Mouse (Mus musculus): ENCODE measurements around the gene Tifab.

The Tifab gene

DNA sequence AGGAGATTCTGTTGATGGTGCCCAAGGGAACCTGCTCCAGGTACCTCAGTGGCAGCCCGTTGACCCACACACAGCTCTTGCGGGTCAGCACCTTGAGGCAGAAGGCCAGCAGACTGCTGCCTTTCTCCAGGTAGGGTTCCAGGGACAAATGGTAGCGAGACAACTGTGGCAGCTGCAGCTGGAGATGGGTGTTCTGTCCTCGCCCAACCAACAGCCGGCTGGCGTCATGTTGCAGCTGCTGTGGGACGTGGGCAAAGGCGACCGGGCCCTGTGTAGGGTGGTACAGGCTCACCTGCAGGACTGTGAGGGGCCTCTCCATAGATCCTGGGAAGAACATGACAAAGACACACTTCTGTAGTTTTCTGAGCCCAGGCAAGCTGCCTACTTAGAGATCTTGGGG is 2.4 kb downstream of the Tifab start:
- no peak for DNase-seq (ENCODE audit: low spot score in 2 of 2)

DNA sequence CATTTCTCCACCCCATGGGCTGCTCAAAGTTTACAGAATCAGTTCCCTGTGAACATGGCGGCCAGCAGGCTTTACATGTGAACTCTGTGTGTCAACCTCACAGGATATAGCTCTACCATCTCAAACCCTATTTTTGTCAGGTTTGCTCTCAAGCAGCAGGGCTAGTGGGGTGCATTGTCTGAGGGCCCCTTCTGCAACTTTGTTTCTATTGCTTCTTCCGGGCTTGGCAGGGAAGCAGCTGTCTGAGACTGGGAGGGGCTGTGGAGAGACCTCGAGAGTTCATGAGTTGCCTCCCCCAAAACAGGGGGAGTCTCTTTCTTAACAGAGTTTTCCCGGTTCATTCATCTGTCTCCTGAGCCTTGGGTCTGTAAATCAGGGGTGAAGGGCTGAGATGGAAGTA is 2.8 kb downstream of the Tifab start:
- DNase-seq (ENCODE audit: low spot score in 2 of 2), result no peak

DNA sequence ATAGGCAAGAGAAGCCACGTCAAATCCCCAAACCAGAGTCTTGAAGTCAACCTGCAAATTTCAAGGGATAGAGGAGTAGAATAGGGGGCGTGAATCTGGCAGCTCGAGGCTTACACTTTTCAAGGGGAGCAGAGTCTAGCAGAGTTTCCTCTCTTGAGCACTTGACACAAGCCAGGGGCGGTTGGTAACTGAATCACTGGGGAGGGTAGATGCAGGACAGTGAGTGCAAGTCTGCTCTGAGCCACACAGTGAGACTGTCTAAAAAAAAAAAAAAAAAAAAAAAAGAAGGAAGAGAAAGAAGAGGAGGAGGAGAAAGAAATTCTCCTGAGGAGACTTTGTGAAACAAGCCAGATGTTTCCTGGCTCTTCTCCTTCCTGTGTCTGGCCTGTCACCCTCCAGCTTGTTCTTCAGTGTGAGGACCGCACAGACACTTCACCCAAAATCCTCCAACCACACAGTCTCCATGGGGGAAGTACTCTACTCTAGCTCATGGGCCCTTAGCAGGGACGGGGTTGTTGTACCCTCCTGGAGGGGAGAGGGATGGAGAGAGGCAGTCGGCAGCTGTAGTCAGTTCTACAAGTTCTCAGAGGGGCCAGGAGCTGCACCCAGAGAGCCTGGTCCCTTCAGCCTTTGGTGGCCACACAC is 5.7 kb downstream of the Tifab start:
- DNase-seq (ENCODE audit: low spot score in 2 of 2), result peak; percentile 35 to 56

DNA sequence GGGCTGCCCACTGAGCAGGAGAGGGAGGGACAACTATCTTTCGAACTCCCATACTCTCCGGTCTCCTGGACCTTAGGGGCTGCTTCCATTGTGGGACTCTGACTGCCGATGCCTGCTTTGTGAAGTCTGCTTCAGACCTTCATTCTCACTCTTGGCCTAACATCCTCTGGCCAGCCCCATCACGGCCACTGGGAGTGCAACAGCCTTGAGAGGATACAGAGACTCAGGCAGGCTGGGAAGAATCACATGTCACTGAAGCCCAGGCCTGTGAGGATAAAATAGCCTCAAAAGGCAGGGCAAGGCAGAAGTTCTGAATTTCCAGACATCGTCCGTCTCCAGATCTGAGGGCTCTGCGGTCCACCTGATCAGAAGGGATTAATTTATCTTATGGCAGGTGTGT is 6.6 kb downstream of the Tifab start:
- no peak for DNase-seq (ENCODE audit: low spot score in 2 of 2)

DNA sequence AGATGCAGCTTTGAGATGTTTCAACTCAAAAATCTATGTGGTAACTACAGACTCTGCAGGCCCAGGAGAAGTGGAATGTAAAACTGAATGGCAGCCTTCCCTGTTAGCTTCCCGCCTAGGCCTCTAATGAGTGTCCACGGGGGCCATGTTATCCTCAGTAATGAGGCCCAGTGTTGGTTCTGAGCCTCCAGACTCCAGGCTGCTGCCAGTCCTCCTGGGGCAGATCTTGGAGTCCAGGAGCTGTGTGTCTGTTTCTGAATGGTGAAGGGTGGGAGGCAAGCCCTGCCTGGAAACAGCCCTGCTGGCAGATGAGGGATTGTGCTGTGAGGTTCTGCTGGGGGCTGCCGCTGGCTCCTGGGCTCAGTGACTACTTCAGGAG is 10.3 kb downstream of the Tifab start:
- DNase-seq (ENCODE audit: low spot score in 2 of 2), result no peak

DNA sequence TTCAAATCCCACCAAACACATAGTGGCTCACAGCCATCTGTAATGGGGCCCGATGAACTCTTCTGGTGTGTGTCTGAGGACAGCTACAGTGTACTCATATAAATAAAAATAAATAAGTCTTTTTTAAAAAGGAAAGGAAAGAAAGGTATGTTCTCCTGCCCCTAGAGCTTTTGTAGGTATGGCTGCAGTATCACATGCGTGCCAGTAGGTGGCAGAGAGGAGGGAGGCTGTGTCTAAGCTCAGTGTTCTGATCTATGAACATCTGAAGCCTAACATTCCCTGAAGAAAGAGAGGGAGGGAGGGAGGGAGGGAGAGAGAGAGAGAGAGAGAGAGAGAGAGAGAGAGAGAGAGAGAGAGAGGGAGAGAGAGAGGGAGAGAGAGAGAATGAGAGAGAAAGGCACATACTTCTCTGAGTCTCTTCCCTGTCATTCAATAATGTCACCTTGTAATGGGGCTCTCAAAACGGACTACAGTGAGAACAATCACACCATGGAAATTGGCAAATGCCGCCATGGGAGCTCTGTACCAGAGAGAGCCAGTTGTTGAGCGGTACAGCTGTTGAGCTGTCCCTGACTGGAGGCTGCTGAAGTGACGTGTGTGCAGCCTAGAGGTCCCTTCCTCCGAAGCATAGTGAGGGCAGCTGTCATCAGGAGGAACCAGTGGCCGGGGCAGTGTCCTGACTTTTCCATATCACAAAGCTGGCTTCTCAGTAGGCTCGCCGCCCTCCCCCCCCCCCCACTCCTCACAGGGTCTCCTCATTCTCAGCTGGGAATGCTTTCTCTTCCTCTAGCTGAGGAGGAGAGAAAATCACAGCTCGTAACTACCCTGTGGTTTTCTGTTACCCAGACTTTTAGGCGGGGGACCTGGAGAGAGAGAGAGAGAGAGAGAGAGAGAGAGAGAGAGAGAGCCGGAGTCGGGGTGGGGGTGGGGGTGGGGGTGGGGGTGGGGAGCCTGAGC is 11.0 kb downstream of the Tifab start:
- DNase-seq (ENCODE audit: low spot score in 2 of 2), result no peak

DNA sequence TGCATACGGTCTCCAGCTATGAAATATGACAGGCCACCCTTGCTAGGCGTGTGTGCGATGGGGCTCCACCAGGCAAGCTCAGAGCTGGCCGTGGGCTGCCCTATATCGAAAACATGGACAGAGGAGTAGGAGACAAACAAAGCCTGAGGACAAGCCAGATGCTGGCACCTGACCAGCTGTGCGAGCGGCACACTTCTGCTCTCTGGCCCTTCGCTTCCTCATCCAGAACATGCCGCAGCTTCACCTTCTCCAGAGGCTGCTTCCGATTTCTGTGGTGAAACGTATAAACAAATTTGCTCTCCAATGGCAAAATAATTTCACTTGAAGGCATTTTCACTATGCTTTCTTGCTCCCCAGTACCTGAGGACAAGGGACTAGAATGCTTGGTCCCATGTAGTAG is 13.1 kb downstream of the Tifab start:
- no peak for DNase-seq (ENCODE audit: low spot score in 2 of 2)

DNA sequence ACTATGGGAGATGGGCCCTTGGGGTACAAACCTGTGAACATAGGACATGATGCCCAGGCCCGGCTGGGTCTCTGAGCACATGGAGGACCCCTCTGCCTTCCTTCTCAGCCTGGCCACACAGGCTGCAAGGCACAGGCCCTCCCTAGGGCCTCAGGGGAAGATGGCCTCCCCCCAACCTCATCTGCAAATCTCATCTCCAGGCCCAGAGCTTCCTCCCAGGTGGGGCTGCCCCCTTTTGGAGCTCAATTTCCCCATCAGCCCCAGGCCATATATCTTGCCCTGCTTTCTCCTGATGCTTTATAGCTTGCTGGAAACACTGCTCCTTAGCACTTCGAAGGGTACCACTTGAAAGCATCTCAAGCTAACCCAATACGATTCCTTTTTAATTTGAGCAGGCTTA is 14.3 kb downstream of the Tifab start:
- DNase-seq (ENCODE audit: low spot score in 2 of 2), result no peak

DNA sequence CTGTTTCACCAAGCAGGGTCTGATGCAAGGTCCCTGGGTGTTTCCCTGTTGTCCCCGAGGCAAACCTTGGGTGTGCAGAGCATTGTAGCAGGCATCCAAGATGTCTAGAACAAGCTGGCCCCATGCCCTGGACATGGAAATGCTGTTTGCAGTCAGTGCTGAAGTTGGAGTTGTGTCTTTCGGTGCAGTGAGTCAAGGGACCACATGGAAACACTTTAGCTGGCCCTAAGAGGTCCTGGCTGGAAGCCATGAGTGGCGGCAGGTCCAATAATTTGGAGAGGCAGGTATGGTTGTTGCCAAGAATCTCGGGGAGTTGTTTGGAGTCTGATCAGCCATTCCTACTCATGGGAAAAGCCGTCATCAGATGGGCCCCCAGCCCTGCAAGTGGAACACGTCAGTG is 14.9 kb downstream of the Tifab start:
- DNase-seq (ENCODE audit: low spot score in 2 of 2), result peak; percentile 64 to 68

DNA sequence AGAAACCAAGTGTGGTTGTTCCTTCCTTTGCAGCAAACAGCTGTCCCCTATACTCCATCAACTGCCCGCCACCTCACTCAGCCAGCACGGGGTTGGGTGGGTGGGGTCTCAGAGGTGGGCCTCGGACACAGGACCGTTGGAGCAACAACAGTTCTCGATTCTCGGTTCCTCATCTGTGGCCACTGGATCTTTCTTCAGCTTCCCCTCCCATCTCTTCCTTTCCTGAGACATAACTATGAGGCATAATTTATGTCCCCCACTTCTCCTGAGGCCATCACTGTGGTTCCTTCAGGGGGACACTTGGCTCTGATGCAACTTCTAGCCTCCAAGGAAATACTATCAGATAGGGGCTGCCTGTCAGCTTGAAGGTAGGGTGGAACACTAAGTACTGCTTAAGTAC is 15.8 kb downstream of the Tifab start:
- DNase-seq (ENCODE audit: low spot score in 2 of 2), result no peak

DNA sequence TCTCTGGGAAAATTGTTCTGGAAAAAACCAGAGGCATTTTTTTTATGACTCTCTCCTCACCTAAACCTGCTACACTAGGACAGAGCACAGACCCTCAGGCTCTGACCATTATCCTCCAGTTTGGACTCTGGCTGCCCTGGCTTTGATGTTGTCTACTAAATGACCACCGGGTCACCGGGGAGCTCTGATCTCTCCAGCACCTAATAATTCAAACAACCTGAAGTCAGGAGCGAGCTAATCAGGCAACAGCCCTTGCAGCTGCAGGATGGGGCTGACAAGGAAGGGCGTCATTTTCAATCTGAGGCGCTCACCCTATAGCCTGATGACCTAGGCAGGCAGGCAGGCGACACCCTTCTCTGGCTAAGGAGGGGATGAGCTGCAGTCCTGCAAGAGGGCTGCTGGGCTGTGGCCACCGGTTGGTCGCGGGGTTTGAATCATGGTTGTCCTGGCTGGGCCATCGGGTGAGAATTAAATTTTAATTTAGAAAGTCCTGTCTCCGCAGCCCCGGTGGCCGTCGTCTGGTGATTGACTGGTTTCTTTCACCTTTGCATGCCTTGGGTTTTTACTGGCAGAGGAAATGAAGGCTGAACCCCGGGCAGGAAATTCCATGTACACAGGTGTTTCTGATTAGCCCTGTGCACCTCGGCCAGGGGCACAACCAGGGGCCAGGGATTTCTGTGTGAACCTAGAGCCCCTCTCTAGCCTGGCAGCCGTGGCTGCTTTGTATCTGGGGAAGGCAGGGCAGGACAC is 18.9 kb downstream of the Tifab start:
- DNase-seq (ENCODE audit: low spot score in 2 of 2), result no peak

DNA sequence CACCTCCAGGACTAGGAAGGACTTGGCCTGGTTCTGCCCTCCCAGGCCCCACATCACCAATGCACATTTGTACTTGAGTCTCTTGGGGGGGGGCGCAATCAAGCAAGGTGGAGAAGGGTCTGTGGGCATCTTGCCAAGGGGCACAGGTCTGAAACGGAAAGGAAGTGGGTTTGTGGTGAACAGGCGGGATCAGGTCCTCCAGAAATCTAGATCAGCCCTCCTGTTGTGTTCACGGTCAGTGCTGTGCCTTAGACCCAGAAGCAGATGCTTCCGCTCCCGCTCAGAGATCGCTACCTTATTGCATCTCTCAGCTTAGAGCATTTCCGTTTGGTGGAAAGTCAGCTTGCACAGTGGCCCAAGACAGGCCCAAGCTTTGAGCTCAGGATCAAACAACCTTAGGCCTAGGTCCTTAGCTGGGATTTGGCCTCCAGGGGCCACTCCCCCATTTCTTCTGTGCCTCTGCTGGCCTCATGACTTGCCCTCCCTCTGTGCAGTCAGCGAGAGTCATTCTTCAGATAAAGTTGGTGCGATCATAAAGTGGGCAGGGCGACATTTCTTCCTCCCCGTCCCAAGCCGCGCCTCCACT is 19.6 kb downstream of the Tifab start:
- DNase-seq (ENCODE audit: low spot score in 2 of 2), result no peak

DNA sequence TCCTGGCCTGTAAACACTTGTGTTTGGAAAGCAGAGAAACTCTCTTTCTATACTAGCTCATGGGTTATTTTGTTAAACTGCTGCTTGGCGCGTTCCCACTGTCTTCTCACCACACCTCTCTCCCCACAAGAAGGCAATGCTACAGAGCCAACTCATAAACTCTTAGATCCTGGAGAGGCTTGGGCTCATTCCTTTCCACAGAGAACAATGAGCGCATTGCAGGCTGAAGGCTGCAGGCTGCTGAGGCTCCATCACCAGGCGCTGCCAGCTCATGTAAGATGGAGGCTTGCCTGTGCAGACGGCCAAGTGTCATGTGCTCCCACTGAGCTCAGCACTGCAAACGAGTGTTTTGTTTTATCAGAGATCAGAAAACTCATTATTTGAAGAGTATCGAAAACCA is 23.0 kb downstream of the Tifab start:
- no peak for DNase-seq (ENCODE audit: low spot score in 2 of 2)

DNA sequence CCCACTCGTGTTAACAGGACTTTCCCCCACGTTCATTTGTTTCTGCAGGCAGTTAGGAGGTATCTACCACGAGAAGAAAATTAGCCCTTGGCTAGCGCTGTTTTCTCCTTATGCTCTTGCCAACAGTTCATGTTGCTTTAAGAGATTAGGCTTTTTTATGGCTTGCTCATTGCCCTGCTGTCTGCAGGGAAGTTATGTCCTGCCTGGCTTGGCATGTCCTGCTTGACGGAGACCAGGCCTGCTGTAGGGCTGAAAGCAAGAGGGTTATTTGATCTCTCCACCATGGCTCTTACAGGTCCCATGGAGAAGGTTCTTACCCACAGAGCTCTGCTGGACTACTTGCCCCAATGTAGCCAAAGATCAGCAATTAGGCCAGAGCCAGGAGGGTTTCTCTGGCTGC is 23.6 kb downstream of the Tifab start:
- DNase-seq (ENCODE audit: low spot score in 2 of 2), result peak; percentile 75 to 77

DNA sequence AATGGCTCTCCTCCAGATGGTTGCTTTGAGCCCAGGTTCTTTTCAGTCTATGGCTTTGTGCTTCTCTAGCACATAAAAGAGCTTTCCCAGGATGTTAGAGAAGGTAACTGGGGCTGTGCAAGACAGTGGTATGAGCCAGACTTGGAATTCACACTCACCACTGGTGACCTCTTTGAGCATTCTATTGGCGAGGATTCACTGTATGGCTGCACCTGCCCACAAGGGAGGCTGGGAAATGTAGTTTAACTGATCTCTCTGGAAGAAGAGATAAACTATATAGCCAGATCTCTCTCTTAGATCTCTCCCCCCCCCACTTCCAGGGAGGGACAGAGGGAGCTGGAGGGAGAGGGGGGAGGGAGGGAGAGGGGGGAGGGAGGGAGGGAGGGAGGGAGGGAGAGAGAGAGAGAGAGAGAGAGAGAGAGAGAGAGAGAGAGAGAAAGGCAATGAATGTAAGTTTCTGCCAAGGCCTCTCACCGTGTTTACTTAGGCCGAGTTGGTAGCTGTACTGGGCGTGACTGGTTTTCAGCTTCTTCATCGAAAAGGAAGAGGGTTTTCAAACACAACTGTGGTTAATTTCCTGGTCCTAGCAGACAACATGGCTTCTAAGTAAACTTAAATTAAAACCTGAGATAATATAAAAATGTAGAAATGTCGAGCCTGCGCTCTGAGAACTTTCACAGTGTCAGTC is 25.8 kb downstream of the Tifab start:
- no peak for DNase-seq (ENCODE audit: low spot score in 2 of 2)

DNA sequence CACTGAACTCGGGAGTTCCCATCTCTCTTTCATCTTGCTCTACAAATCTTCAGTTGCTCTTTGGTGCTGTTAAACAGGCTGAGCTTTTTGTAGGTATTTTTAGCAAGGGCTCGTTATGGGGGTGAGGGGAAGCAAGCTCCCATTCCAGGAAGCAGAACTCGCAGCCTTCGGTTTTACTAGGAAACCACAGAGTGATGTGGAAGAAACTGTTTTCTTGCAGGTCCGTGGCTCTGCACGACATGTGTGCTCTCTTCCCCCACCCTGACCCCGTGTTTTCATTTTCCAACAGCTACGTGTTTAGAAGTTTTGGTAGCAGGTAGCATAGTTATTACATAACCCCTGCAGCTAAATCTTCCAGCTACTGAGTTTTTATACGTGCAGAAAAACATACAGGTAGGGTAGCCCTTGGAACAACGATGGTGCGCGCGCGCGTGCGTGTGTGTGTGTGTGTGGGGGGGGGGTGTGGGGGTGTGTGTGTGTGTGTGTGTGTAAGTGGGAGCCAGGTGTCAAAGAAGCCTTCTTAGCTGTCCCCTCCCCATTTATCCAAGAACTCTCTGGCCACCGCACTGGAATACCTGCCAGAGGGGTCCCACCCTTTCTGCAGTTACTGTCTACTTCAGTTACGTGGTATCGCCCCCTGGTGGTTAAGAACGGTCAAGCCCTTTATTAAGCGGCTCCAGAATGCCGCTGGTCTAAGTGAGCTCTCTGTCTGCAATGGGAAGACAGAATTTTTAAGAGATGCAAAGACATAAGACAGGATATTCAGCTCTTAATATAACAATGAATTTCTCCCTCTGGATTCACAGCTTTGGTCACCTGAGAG is 27.1 kb downstream of the Tifab start:
- peak in 1 of 2 experiments; percentile 51 for DNase-seq (ENCODE audit: low spot score in 2 of 2)

DNA sequence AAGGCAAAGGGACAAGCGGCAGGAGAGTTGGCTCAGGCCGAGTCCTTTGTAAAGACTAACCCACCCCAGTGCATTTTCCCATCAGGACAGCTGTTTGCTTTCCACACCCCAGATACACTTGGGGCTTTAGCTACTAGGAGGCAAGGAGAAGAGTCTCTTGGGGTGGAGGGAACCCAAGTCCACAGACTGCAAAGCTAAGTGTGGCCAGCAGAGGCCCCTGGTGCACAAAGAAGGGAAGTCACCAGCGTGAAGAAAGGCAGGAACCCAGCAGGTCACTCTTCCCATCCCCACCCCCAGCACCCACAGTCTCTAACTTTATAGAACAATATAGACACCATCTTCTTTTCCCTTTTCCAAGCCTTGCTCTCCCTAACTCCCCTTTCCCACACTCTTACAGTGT is 33.2 kb downstream of the Tifab start:
- DNase-seq (ENCODE audit: low spot score in 2 of 2), result no peak

DNA sequence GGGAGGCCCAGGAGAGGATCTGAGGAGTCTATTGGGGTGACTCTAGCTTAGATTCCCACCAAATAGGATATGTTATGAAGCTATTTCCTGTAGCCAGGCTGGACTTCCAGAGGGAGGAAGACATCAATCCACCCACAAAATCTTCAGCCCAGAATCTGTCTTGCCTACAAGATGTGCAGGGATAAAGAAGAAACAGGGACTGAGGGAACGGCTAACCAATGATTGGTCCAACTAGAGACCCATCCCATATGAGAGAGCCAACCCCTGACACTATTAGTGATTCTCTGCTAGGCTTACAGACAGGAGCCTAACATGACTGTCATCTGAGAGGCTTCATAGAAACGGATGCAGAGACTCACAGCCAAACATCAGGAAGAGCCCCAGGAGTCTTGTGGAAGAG is 34.7 kb downstream of the Tifab start:
- DNase-seq (ENCODE audit: low spot score in 2 of 2), result no peak

DNA sequence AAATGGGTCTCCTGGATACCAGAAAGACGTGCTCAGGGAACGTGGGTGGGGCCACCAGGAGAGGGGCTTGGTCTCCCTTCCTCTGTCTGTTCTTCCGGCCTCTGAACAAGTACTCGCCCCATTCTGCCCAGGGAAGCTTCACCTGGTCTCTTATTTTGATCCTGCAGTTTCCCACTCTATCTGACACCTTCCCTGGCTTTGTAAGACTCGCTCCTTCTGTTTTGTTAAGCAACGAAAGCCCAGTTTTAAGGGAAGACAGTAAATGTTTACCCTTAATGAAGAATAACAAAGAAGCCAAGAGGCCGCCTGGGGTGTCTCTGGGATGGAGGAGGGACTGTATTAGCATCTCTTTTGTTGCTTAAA is 35.6 kb downstream of the Tifab start:
- no peak for DNase-seq (ENCODE audit: low spot score in 2 of 2)

DNA sequence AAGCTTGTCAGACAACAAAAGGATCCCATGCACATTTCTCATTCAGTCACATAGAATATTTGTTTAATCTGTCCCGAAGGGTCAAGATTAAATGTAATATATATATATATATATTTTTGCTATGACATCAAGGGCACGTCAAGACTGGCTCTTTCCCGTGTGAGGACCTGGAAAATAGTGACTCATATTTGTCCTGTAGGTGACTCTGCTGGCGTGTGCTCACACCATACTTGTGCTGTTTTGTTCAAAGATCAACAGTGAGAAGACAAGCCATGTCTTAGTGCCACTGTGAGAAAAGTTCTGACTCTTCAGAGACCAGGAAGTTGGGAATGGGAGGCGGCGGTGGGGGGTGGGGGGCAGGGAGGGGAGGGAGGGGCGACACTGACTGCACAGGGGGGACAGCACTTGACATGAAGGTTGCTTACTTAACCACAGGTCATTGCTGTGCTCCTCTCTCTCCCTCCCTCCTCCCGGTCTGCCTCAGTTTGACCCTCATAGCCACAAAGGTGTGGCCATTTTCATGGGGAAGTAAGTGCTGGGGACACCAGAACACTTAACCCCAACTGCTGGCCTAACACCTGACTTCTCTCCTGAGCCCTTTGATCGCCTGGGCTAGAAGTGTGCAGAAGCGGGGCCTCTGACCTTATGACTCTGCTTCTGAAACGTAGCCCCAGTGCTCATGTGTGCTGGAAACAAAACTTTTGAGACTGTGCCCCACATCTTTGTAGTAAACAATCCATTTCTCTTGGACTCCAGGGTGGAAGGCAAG is 36.1 kb downstream of the Tifab start:
- DNase-seq (ENCODE audit: low spot score in 2 of 2), result no peak
